Mouse (Mus musculus) hindbrain, embryonic 16.5 days (tissue): ENCODE measurements at regions not wholly inside any gene's neighbourhood (a gene's known extent, or its start where the extent isn't known, plus 50 kb on each side); places are given as distances from the start of the nearest gene placed in this dataset.

Experiments
- ATAC-seq: fragments of 200-750 bp; cut with Nextera tagmentation; 2 replicates; pipeline ENCODE4 v1.8.0; 2017; ENCODE audit warnings: moderate TSS enrichment, moderate library complexity
- H3K27ac ChIP-seq: fragments of 300-500 bp; sonication (generic); 2 replicates; pipeline ENCODE4 v1.5.1; 2014; ENCODE audit warnings: low read depth, mild to moderate bottlenecking, control low read depth, low read length, moderate library complexity
- H3K27me3 ChIP-seq: fragments of 300-500 bp; sonication (generic); replicated peaks from 2 replicates; pipeline ENCODE4 v1.6.1; 2014; ENCODE audit warnings: low read length; ENCODE audit not compliant: control insufficient read depth, insufficient read depth
- H3K36me3 ChIP-seq: fragments of 300-500 bp; sonication (generic); 2 replicates; pipeline ENCODE4 v1.6.1; 2014; ENCODE audit warnings: mild to moderate bottlenecking, low read length, moderate library complexity, mixed read lengths; ENCODE audit not compliant: control insufficient read depth, insufficient read depth
- H3K4me1 ChIP-seq: fragments of 300-500 bp; sonication (generic); 2 replicates; pipeline ENCODE4 v1.6.1; 2014; ENCODE audit warnings: low read depth, low read length; ENCODE audit not compliant: control insufficient read depth, insufficient read depth
- H3K4me2 ChIP-seq: fragments of 300-500 bp; sonication (generic); 2 replicates; pipeline ENCODE4 v1.6.1; 2014; ENCODE audit warnings: mild to moderate bottlenecking, low read length, control low read depth, moderate library complexity
- H3K4me3 ChIP-seq: fragments of 300-500 bp; sonication (generic); 2 replicates; pipeline ENCODE4 v1.5.1; 2014; ENCODE audit warnings: mild to moderate bottlenecking, low read length, control low read depth, moderate library complexity
- H3K9ac ChIP-seq: fragments of 300-500 bp; sonication (generic); 2 replicates; pipeline ENCODE4 v1.6.1; 2014; ENCODE audit warnings: low read depth, mild to moderate bottlenecking, control low read depth, low read length, moderate library complexity
- H3K9me3 ChIP-seq: fragments of 300-500 bp; sonication (generic); 2 replicates; pipeline ENCODE4 v1.6.1; 2014; ENCODE audit warnings: mild to moderate bottlenecking, low read length, moderate library complexity; ENCODE audit not compliant: control insufficient read depth
- WGBS: fragments of 180-500 bp; shearing (Covaris S2); extraction: QIAGEN DNeasy Blood & Tissue Kit; methylation state at CpG from one replicate; pipeline ENCODE4 v1.1.7; 2014; 5-methylcytosine and 5-hydroxymethylcytosine counted together

DNA sequence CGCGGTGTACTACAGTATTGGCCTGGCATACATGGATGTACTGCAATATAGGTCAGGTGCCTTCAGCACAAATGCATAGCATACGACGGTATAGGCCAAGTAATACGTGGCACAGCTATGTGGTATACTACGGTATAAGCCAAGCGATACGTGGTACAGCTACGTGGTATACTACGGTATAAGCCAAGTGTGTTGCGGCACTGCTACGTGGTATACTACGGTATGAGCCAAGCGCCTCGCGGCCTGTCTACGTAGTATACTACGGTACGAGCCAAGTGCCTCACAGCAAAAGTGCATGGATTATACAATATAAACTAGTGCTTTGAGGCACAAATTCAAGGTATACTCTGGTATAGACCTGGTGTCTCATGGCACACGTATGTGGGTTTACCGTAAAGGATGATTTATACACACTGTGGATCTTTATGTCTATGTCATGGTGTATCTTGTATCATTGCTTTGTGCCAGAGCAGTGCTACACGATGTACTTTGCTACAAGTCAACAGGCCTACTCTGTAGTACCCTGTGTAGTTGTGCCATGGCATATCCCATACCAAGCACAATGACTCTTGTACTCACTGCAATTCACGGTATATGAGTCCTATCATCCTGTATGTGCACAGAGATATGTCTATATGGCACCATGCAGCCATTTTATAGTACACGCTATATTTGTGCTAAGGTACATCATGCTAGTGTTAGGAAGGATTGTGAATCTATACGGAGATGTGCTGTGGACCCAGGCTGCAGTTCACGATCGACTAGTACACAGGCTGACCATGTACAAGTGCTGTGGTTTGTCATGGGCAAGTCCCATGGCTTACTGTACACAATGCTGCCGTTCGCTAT lies 72.5 kb downstream of the Rtl1 start:
- peaks cover 32% of the 10 kb centered on the region for H3K9me3 ChIP-seq
- no peaks in the 10 kb centered on the region for H3K4me1 ChIP-seq
- H3K4me2 ChIP-seq = peak overlapping the region; percentile 56
- H3K27me3 ChIP-seq = no peaks in the 10 kb centered on the region
- 61% methylated on average over 29 of the region's 29 CpGs for WGBS
- peak overlapping the region; percentile 35 for H3K4me3 ChIP-seq
- peak; percentile 34; the same call in 1 of the 2 replicates for ATAC-seq
- H3K27ac ChIP-seq = no peak overlapping the region
- H3K36me3 ChIP-seq = no peaks in the 10 kb centered on the region
- peak overlapping the region; percentile 17; the same call in 1 of the 2 replicates for H3K9ac ChIP-seq

DNA sequence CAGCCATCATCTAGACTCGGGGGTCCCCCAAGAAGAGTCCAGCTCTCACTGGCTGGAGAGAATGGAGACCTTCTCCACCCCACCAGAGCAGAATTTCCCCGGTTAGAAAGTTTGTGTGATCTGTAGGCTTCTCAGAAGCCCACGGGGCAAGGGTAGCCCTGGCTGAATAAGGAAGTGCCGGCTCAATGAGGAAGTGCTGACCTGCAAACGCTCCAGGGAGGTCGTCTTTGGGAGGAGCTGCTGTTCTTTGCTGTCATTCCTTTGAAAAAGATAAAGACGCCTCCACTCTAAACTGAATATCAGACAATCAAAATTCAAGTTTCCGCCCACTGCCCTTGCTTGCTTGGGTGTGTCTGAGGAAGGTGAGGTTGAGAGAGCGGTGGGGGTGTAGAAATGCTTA lies 73.0 kb downstream of the Dlk1 start:
- no peaks in the 10 kb centered on the region for H3K27me3 ChIP-seq
- H3K4me3 ChIP-seq = no peak overlapping the region
- no peak overlapping the region for H3K9ac ChIP-seq
- H3K4me1 ChIP-seq = no peaks in the 10 kb centered on the region
- WGBS = 69% methylated on average over 9 of the region's 9 CpGs
- H3K27ac ChIP-seq = no peak overlapping the region
- H3K36me3 ChIP-seq = no peaks in the 10 kb centered on the region
- no peak overlapping the region for H3K4me2 ChIP-seq
- ATAC-seq = no peak
- peaks cover 32% of the 10 kb centered on the region for H3K9me3 ChIP-seq

DNA sequence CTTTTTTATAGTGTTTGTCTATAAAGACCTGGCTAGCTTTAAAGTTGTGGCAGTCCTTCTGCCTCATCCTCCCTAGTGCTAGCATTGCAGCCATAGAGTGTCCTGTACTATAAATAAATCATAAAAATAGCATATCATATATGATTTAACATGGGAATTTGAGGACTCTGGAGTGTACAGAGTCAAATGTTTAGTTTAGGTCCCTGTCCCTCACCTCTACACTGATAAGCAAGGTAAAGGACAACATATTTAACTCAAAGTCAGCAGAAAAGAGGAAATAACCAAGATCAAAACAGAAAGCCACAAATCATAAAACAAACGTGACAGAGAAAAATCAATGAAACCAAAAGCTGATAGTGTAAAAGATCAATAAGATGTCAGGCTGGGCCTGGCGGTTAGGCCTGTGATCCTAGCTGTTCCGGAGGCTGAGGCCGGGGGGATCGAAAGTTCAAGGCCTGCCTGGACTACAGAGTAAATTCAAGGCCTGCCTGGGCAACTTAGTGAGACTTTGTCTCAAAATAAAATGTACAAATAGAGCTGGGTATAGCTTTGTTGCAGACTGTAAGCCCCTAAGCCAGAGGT lies 68.7 kb downstream of the Dlk1 start:
- Histone ChIP-seq H3K27me3 (no peaks in the 10 kb centered on the region), H3K4me2 (no peak overlapping the region), H3K4me3 (no peak overlapping the region), H3K9me3 (no peaks in the 10 kb centered on the region), H3K36me3 (no peaks in the 10 kb centered on the region), H3K4me1 (no peaks in the 10 kb centered on the region), H3K27ac (no peak overlapping the region), H3K9ac (no peak overlapping the region)
- 85% methylated on average over 5 of the region's 5 CpGs for WGBS
- no peak for ATAC-seq

DNA sequence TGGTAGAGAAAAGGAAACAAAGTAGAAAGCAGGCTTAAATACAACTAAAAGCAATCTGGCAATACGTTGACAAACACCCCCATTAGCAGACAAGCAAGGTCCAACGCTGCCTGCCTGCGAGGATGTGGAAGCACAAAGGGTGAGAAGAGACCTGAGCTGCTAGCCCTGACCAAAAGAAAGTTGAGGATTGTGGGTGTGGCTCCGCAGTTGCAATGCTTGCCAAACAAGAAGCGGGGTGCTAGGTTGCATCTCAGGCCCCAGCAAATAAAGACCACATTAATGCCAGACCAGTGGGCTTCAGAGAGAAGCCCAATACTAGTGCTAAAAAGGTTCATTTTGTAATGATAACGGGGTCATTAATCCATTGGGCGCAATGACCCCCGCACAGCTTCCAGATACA lies 67.8 kb downstream of the Dlk1 start:
- Histone ChIP-seq H3K27ac (no peak overlapping the region), H3K36me3 (no peaks in the 10 kb centered on the region), H3K4me1 (no peaks in the 10 kb centered on the region), H3K9ac (no peak overlapping the region), H3K4me2 (no peak overlapping the region), H3K27me3 (no peaks in the 10 kb centered on the region), H3K4me3 (no peak overlapping the region), H3K9me3 (no peaks in the 10 kb centered on the region)
- WGBS = 33% methylated on average over 8 of the region's 8 CpGs
- no peak for ATAC-seq

DNA sequence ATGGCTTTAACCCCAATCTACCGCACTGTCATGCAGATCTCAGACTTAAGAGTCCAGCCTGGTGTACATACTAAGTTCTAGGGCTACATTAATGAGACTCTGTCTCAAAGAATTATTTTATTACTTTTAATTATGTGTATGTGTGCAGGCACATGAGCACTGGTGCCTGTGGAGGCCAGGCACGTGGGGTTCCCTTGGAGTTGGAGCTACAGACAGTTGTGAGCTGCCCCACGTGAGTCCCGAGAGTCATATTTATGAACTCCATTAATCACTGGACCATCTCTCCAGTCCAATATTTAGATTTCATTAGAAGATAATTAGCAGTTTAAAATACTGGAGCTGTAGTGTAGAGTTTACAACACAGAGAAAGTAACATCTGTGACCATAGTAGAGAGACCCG lies 67.2 kb downstream of the Dlk1 start:
- Histone ChIP-seq H3K27ac (no peak overlapping the region), H3K9ac (no peak overlapping the region), H3K4me3 (no peak overlapping the region), H3K36me3 (no peaks in the 10 kb centered on the region), H3K4me1 (no peaks in the 10 kb centered on the region), H3K4me2 (no peak overlapping the region), H3K27me3 (0 out of 2 replicates have a peak, but pooled peaks cover 2% of the 10 kb centered on the region), H3K9me3 (no peaks in the 10 kb centered on the region)
- 0 out of 2 replicates have a peak, but pooled peaks have one; percentile 30 for ATAC-seq
- WGBS = 40% methylated on average over 5 of the region's 5 CpGs

DNA sequence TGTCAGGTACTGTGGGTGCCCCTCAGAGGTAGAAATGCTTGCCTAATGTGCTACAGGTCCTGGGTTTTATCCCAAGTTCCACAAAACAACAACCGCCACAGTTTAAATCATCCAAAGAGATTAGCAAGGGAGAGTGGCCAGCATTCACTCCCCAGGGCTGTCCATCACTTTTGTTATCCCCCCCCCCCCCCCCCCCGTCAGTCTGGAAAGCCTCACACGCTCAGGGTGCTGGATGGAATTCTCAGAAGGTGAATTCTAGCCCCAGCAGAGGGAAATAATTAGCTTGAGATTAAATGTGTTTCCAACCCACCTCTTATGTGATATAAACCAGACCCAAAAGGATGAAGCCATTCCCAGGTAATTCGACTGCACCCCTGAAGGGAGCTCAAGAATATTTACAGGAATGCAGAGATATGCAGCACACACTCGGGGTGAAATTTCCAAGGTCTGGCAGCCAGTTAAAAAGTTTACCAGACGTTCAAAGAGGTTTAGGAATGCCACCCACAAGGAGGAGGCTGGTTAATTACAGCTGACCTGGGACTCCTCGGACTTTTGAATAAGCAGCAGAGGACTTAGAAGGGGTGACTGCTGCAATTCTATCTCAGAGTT lies 65.9 kb downstream of the Dlk1 start:
- no peak overlapping the region for H3K4me2 ChIP-seq
- no peak for ATAC-seq
- H3K9ac ChIP-seq = no peak overlapping the region
- H3K27ac ChIP-seq = no peak overlapping the region
- WGBS = 30% methylated on average over 7 of the region's 7 CpGs
- no peak overlapping the region for H3K4me3 ChIP-seq
- H3K9me3 ChIP-seq = no peaks in the 10 kb centered on the region
- H3K27me3 ChIP-seq = 0 out of 2 replicates have a peak, but pooled peaks cover 2% of the 10 kb centered on the region
- H3K36me3 ChIP-seq = no peaks in the 10 kb centered on the region
- no peaks in the 10 kb centered on the region for H3K4me1 ChIP-seq

DNA sequence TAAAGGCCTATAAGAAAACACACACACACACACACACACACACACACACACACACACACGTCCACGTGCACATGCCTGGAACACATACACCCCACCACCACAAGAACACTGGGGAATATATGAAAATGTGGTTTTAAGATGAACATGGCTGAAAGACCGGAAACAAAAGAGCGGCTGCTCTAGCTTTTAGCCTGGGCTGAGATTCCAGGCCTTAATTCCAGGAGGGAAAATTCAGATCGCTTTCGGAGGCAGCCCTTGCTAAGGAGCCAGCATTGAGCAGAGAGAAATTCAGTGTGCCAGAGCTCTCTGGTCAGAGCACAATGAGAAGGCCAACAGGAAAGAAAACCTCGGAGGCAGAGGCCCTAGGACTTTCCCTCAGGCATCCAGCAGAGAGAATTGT lies 65.1 kb downstream of the Dlk1 start:
- Histone ChIP-seq H3K4me1 (no peaks in the 10 kb centered on the region), H3K9ac (no peak overlapping the region), H3K9me3 (no peaks in the 10 kb centered on the region), H3K36me3 (no peaks in the 10 kb centered on the region), H3K4me3 (no peak overlapping the region), H3K4me2 (no peak overlapping the region), H3K27me3 (0 out of 2 replicates have a peak, but pooled peaks cover 2% of the 10 kb centered on the region), H3K27ac (no peak overlapping the region)
- WGBS = 65% methylated on average over 7 of the region's 7 CpGs
- no peak for ATAC-seq

DNA sequence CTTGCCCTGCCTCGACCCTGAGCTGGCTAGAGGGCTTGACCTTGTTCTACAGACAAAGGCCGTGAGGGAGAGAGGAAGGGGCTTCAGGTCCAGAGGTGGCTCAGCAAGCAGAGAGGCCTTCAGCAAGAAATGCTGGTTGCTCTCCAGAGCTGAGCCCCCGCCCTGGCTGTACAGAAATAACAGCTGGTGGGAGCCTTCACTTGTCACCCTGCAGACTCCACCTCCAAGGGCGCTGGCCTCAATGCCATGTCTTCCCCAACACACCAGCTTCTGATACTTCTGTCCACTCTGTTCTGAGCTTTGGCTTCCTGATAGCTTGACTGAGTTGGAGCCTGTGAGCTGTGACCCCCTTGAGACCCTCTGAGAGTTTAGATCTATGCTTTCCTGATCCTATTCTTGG lies 64.3 kb downstream of the Dlk1 start:
- Histone ChIP-seq H3K4me1 (no peaks in the 10 kb centered on the region), H3K9ac (no peak overlapping the region), H3K4me2 (no peak overlapping the region), H3K27ac (no peak overlapping the region), H3K9me3 (no peaks in the 10 kb centered on the region), H3K36me3 (no peaks in the 10 kb centered on the region), H3K4me3 (no peak overlapping the region), H3K27me3 (0 out of 2 replicates have a peak, but pooled peaks cover 2% of the 10 kb centered on the region)
- no peak for ATAC-seq
- 52% methylated on average over 4 of the region's 4 CpGs for WGBS

DNA sequence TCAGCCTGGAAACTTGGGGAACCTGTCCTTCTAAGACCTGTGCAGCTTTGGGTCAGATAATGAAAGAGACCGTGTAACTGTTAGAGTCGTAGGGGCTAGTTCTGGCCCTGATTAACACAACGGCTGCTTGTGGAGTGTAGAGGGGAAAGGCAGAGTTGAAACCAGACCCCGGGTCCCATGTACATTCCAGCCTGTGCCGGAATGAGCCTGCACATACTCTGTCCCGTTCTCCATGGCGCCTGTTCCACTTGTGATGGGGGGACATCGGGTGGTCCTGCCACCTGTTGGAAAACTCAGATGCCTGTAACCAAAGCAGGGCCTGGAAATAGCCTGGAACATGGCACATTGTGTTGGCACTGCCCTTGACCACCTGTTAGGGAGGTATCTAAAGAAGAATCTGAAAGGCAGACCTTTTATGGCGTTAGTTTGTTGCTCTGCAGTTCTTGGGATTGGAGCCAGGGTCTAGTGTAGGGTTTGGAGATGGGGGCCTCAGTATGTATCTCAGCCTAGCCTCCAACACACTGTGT lies 61.7 kb downstream of the Dlk1 start:
- H3K4me1 ChIP-seq = peaks cover 6% of the 10 kb centered on the region
- no peak for ATAC-seq
- H3K4me3 ChIP-seq = no peak overlapping the region
- H3K9ac ChIP-seq = no peak overlapping the region
- H3K4me2 ChIP-seq = no peak overlapping the region
- H3K27ac ChIP-seq = no peak overlapping the region
- 0 out of 2 replicates have a peak, but pooled peaks cover 2% of the 10 kb centered on the region for H3K27me3 ChIP-seq
- no peaks in the 10 kb centered on the region for H3K36me3 ChIP-seq
- 91% methylated on average over 9 of the region's 9 CpGs for WGBS
- H3K9me3 ChIP-seq = no peaks in the 10 kb centered on the region
